Mouse (Mus musculus) liver, adult 2 months (tissue): ENCODE results near the gene Cd300ld3. TPM values are rescaled to one million over a fixed set of nuclear protein-coding genes. Genes with fewer than 3 reads are reported as not detected.

Experiments
- DNase-seq: peaks from one replicate; pipeline ENCODE4 v3.0.0-alpha.2; 2011; ENCODE audit warnings: low read depth, low spot score; ENCODE audit errors: extremely low read depth
- H3K27ac ChIP-seq: fragments of 200-500 bp; replicated peaks from 2 replicates; pipeline ENCODE4 v1.5.1; 2012; ENCODE audit warnings: low read depth, mild to moderate bottlenecking, control low read depth, inconsistent platforms, low read length; ENCODE audit not compliant: insufficient read depth
- H3K27me3 ChIP-seq: fragments of 200-500 bp; 2 replicates; pipeline ENCODE4 v1.6.1; 2012; ENCODE audit warnings: mild to moderate bottlenecking, moderate library complexity, low read length, inconsistent platforms; ENCODE audit not compliant: control insufficient read depth, insufficient read depth
- H3K36me3 ChIP-seq: fragments of 200-500 bp; 2 replicates; pipeline ENCODE4 v1.6.1; 2012; ENCODE audit warnings: low read length, inconsistent platforms; ENCODE audit not compliant: control insufficient read depth, insufficient read depth
- H3K4me1 ChIP-seq: fragments of 200-500 bp; 2 replicates; pipeline ENCODE4 v1.6.1; 2011; ENCODE audit warnings: low read length; ENCODE audit not compliant: control insufficient read depth, insufficient read depth
- H3K4me3 ChIP-seq: fragments of 200-500 bp; 2 replicates; pipeline ENCODE4 v1.5.1; 2011; ENCODE audit warnings: low read depth, mild to moderate bottlenecking, control low read depth, low read length, moderate library complexity; ENCODE audit not compliant: insufficient read depth
- H3K79me2 ChIP-seq: fragments of 200-500 bp; 2 replicates; pipeline ENCODE4 v1.6.1; 2012; ENCODE audit warnings: inconsistent platforms, mild to moderate bottlenecking, low read length, moderate library complexity; ENCODE audit not compliant: control insufficient read depth, insufficient read depth
- H3K9ac ChIP-seq: fragments of 200-500 bp; 2 replicates; pipeline ENCODE4 v1.6.1; 2012; ENCODE audit warnings: low read depth, mild to moderate bottlenecking, control low read depth, inconsistent platforms, low read length
- CTCF ChIP-seq: fragments of 200-500 bp; IDR thresholded peaks from 2 replicates; pipeline ENCODE4 v1.5.1; 2011; ENCODE audit warnings: low read depth, low read length, control low read depth
- POLR2A ChIP-seq: fragments of 200-500 bp; IDR thresholded peaks from 2 replicates; pipeline ENCODE4 v1.6.1; 2011; ENCODE audit warnings: low read length, control low read depth; ENCODE audit not compliant: insufficient read depth; ENCODE audit errors: extremely low read depth
- WGBS: fragments of 180-500 bp; shearing (Covaris S2); methylation state at CpG from one replicate; pipeline ENCODE4 v1.1.7; 2018; 5-methylcytosine and 5-hydroxymethylcytosine counted together
- polyA plus RNA-seq: library from polyadenylated mRNA; depleted of rRNA; stranded (reverse); fragments of >200 nt; gene quantifications from 2 replicates; pipeline ENCODE4 v1.2.3, GENCODE M21; 2012
- total RNA-seq: library from RNA; depleted of rRNA; stranded (reverse); fragments of >200 nt; gene quantifications from 2 replicates; pipeline ENCODE4 v1.2.3, GENCODE M21; 2014

Gene Cd300ld3
- total and polyA plus RNA-seq, 2 experiments: 3.7 to 5.4 TPM

GRCm38 (mm10) chr11:115084595-115084994 lies 36.4 kb upstream of the Cd300ld3 start:
- Histone ChIP-seq H3K79me2 (no peaks in the 10 kb centered on the region), H3K9ac (no peak overlapping the region), H3K27ac (no peak overlapping the region), H3K4me1 (no peaks in the 10 kb centered on the region), H3K4me3 (no peak overlapping the region), H3K27me3 (peaks cover 4% of the 10 kb centered on the region; the same call in 1 of the 2 replicates), H3K36me3 (no peaks in the 10 kb centered on the region)
- DNase-seq: no peak
- TF ChIP-seq CTCF (no peak), POLR2A (no peak)
- WGBS: 44% methylated on average over 12 of the region's 12 CpGs

GRCm38 (mm10) chr11:115083376-115084139 lies 35.3 kb upstream of the Cd300ld3 start:
- Histone ChIP-seq H3K9ac (no peak overlapping the region), H3K79me2 (no peaks in the 10 kb centered on the region), H3K27me3 (peaks cover 4% of the 10 kb centered on the region; the same call in 1 of the 2 replicates), H3K27ac (no peak overlapping the region), H3K36me3 (no peaks in the 10 kb centered on the region), H3K4me1 (no peaks in the 10 kb centered on the region), H3K4me3 (no peak overlapping the region)
- TF ChIP-seq CTCF: peak; percentile 85
- no peak for TF ChIP-seq POLR2A
- DNase-seq: peak; percentile 27
- 37% methylated on average over 18 of the region's 18 CpGs for WGBS

- Histone ChIP-seq H3K4me3 (no peak overlapping the region), H3K4me1 (no peaks in the 10 kb centered on the region), H3K79me2 (no peaks in the 10 kb centered on the region), H3K27me3 (peaks cover 4% of the 10 kb centered on the region; the same call in 1 of the 2 replicates), H3K27ac (no peak overlapping the region), H3K9ac (no peak overlapping the region), H3K36me3 (no peaks in the 10 kb centered on the region)
- DNase-seq: no peak
- TF ChIP-seq POLR2A: no peak
- no peak for TF ChIP-seq CTCF
- 78% methylated on average over 6 of the region's 6 CpGs for WGBS
These were observed 34.0 kb upstream of the Cd300ld3 start for GRCm38 (mm10) chr11:115082196-115082595.

- Histone ChIP-seq H3K79me2 (no peaks in the 10 kb centered on the region), H3K9ac (no peak overlapping the region), H3K4me1 (no peaks in the 10 kb centered on the region), H3K27ac (no peak overlapping the region), H3K4me3 (no peak overlapping the region), H3K36me3 (no peaks in the 10 kb centered on the region), H3K27me3 (peaks cover 4% of the 10 kb centered on the region; the same call in 1 of the 2 replicates)
- 66% methylated on average over 3 of the region's 3 CpGs for WGBS
- DNase-seq: no peak
- TF ChIP-seq CTCF (no peak), POLR2A (no peak)
These were observed 33.2 kb upstream of the Cd300ld3 start for GRCm38 (mm10) chr11:115081373-115081772.

GRCm38 (mm10) chr11:115080886-115081285 lies 32.7 kb upstream of the Cd300ld3 start:
- no peak overlapping the region for H3K27ac ChIP-seq
- no peaks in the 10 kb centered on the region for H3K36me3 ChIP-seq
- peaks cover 4% of the 10 kb centered on the region; the same call in 1 of the 2 replicates for H3K27me3 ChIP-seq
- H3K4me1 ChIP-seq: no peaks in the 10 kb centered on the region
- no peak overlapping the region for H3K4me3 ChIP-seq
- H3K79me2 ChIP-seq: no peaks in the 10 kb centered on the region
- H3K9ac ChIP-seq: no peak overlapping the region
- peak; percentile 51 for DNase-seq
- TF ChIP-seq POLR2A (no peak), CTCF (peak; percentile 70)
- 34% methylated on average over 13 of the region's 13 CpGs for WGBS

- WGBS: 66% methylated on average over 5 of the region's 5 CpGs
- no peak overlapping the region for H3K9ac ChIP-seq
- H3K79me2 ChIP-seq: no peaks in the 10 kb centered on the region
- no peaks in the 10 kb centered on the region for H3K27me3 ChIP-seq
- H3K27ac ChIP-seq: no peak overlapping the region
- DNase-seq: no peak
- H3K36me3 ChIP-seq: no peaks in the 10 kb centered on the region
- H3K4me3 ChIP-seq: no peak overlapping the region
- TF ChIP-seq CTCF (no peak), POLR2A (no peak)
- H3K4me1 ChIP-seq: no peaks in the 10 kb centered on the region
These were observed 30.5 kb upstream of the Cd300ld3 start for GRCm38 (mm10) chr11:115078680-115079079.
